Mouse (Mus musculus): Measurements from ENCODE around the gene Cd300ld3. TPM values are rescaled to one million over a fixed set of nuclear protein-coding genes. Genes with fewer than 3 reads are reported as not detected.

The Cd300ld3 gene
- total and polyA plus RNA-seq, 2 experiments from 2014 or later: not detected

- TF ChIP-seq CTCF (IDR thresholded peaks at IDR 0.05; ENCODE audit: low read depth): no peak
- ATAC-seq (no peak), DNase-seq (ENCODE audit: low spot score) (no peak)
- no peaks in the 10 kb centered on the region for H3K9me3 ChIP-seq (ENCODE audit: low read length)
- H3K4me1 ChIP-seq (ENCODE audit: insufficient read depth, low read length): peaks cover 5% of the 10 kb centered on the region; the same call in 1 of the 2 replicates
- no peak overlapping the region for H3K4me3 ChIP-seq (ENCODE audit: low read length)
- 78% methylated on average over 7 of the region's 7 CpGs for WGBS
- no peak overlapping the region for H3K27ac ChIP-seq
- H3K9ac ChIP-seq (replicated peaks; ENCODE audit: low read length): no peak overlapping the region
- H3K27me3 ChIP-seq (ENCODE audit: insufficient read depth, low read length): no peaks in the 10 kb centered on the region
- no peak overlapping the region for H3K4me2 ChIP-seq (ENCODE audit: low read depth, low read length)
- H3K36me3 ChIP-seq (ENCODE audit: insufficient read depth, low read length): no peaks in the 10 kb centered on the region
Observed at GRCm38 (mm10) chr11:115075407-115075806, 27.2 kb upstream of the Cd300ld3 start.

GRCm38 (mm10) chr11:115073002-115073401, 24.8 kb upstream of the Cd300ld3 start:
- Histone ChIP-seq H3K36me3 (ENCODE audit: insufficient read depth, low read length) (no peaks in the 10 kb centered on the region), H3K27ac (no peak overlapping the region), H3K9me3 (ENCODE audit: low read length) (no peaks in the 10 kb centered on the region), H3K4me1 (ENCODE audit: insufficient read depth, low read length) (peaks cover 5% of the 10 kb centered on the region; the same call in 1 of the 2 replicates), H3K9ac (replicated peaks; ENCODE audit: low read length) (no peak overlapping the region), H3K4me3 (ENCODE audit: low read length) (no peak overlapping the region), H3K4me2 (ENCODE audit: low read depth, low read length) (no peak overlapping the region), H3K27me3 (ENCODE audit: insufficient read depth, low read length) (peaks cover 3% of the 10 kb centered on the region; the same call in 1 of the 2 replicates)
- TF ChIP-seq CTCF (IDR thresholded peaks at IDR 0.05; ENCODE audit: low read depth): no peak
- no peak for DNase-seq (ENCODE audit: low spot score)
- WGBS: 61% methylated on average over 5 of the region's 5 CpGs
- no peak for ATAC-seq

- DNase-seq (ENCODE audit: low spot score): peak; percentile 82
- 12% methylated on average over 14 of the region's 14 CpGs for WGBS
Observed at GRCm38 (mm10) chr11:115071631-115072294, 23.6 kb upstream of the Cd300ld3 start.

GRCm38 (mm10) chr11:115071015-115071551, 22.9 kb upstream of the Cd300ld3 start:
- DNase-seq (ENCODE audit: low spot score): peak; percentile 49
- H3K4me2 ChIP-seq (ENCODE audit: low read depth, low read length): peak overlapping the region; percentile 45
- peaks cover 3% of the 10 kb centered on the region; the same call in 1 of the 2 replicates for H3K27me3 ChIP-seq (ENCODE audit: insufficient read depth, low read length)
- 0 out of 2 replicates have a peak overlapping the region, but pooled peaks have one; percentile 4 for H3K9ac ChIP-seq (replicated peaks; ENCODE audit: low read length)
- no peak for TF ChIP-seq CTCF (IDR thresholded peaks at IDR 0.05; ENCODE audit: low read depth)
- peaks cover 5% of the 10 kb centered on the region; the same call in 1 of the 2 replicates for H3K4me1 ChIP-seq (ENCODE audit: insufficient read depth, low read length)
- H3K9me3 ChIP-seq (ENCODE audit: low read length): no peaks in the 10 kb centered on the region
- no peaks in the 10 kb centered on the region for H3K36me3 ChIP-seq (ENCODE audit: insufficient read depth, low read length)
- no peak overlapping the region for H3K4me3 ChIP-seq (ENCODE audit: low read length)
- WGBS: 5% methylated on average over 9 of the region's 9 CpGs
- peak; percentile 27; the same call in 1 of the 2 replicates for ATAC-seq
- H3K27ac ChIP-seq: peak overlapping the region; percentile 49; the same call in 1 of the 2 replicates

More at GRCm38 (mm10) chr11:115071631-115072294, 23.6 kb upstream of the Cd300ld3 start:
- Histone ChIP-seq H3K36me3 (ENCODE audit: insufficient read depth, low read length) (no peaks in the 10 kb centered on the region), H3K9me3 (ENCODE audit: low read length) (no peaks in the 10 kb centered on the region), H3K4me3 (ENCODE audit: low read length) (no peak overlapping the region), H3K27me3 (ENCODE audit: insufficient read depth, low read length) (peaks cover 3% of the 10 kb centered on the region; the same call in 1 of the 2 replicates), H3K4me2 (ENCODE audit: low read depth, low read length) (peak overlapping the region; percentile 45), H3K9ac (replicated peaks; ENCODE audit: low read length) (no peak overlapping the region), H3K27ac (peak overlapping the region; percentile 49; the same call in 1 of the 2 replicates), H3K4me1 (ENCODE audit: insufficient read depth, low read length) (peaks cover 5% of the 10 kb centered on the region; the same call in 1 of the 2 replicates)
- ATAC-seq: peak; percentile 83
- peak; percentile 35 for TF ChIP-seq CTCF (IDR thresholded peaks at IDR 0.05; ENCODE audit: low read depth)

GRCm38 (mm10) chr11:115066768-115067167, 18.6 kb upstream of the Cd300ld3 start:
- Histone ChIP-seq H3K4me3 (ENCODE audit: low read length) (no peak overlapping the region), H3K4me2 (ENCODE audit: low read depth, low read length) (no peak overlapping the region), H3K9ac (replicated peaks; ENCODE audit: low read length) (no peak overlapping the region), H3K27ac (no peak overlapping the region), H3K9me3 (ENCODE audit: low read length) (no peaks in the 10 kb centered on the region), H3K36me3 (ENCODE audit: insufficient read depth, low read length) (no peaks in the 10 kb centered on the region), H3K27me3 (ENCODE audit: insufficient read depth, low read length) (peaks cover 3% of the 10 kb centered on the region; the same call in 1 of the 2 replicates), H3K4me1 (ENCODE audit: insufficient read depth, low read length) (peaks cover 2% of the 10 kb centered on the region; the same call in 1 of the 2 replicates)
- TF ChIP-seq CTCF (IDR thresholded peaks at IDR 0.05; ENCODE audit: low read depth): peak; percentile 29
- WGBS: 69% methylated on average over 6 of the region's 6 CpGs
- ATAC-seq (no peak), DNase-seq (ENCODE audit: low spot score) (no peak)

- no peak within 1 kb of the TSS for H3K4me2 ChIP-seq (ENCODE audit: low read depth, low read length)
- no peaks in the 10 kb centered on the region for H3K27me3 ChIP-seq (ENCODE audit: insufficient read depth, low read length)
- no peak within 1 kb of the TSS for H3K27ac ChIP-seq
- no peak within 1 kb of the TSS for H3K9ac ChIP-seq (replicated peaks; ENCODE audit: low read length)
- no peak for ATAC-seq
- TF ChIP-seq CTCF (IDR thresholded peaks at IDR 0.05; ENCODE audit: low read depth): no peak
- H3K9me3 ChIP-seq (ENCODE audit: low read length): no peaks in the 10 kb centered on the region
- H3K4me1 ChIP-seq (ENCODE audit: insufficient read depth, low read length): no peaks in the 10 kb centered on the region
- WGBS: 23% methylated on average over 5 of the region's 5 CpGs
- no peak for DNase-seq (ENCODE audit: low spot score)
- H3K36me3 ChIP-seq (ENCODE audit: insufficient read depth, low read length): no peaks in the 10 kb centered on the region
- no peak within 1 kb of the TSS for H3K4me3 ChIP-seq (ENCODE audit: low read length)
Observed at GRCm38 (mm10) chr11:115062077-115062476, 13.9 kb upstream of the Cd300ld3 start, which contains the start of gene Cd300e. TSS of gene Cd300e (minus strand) at chr11:115062177.
